Mouse (Mus musculus) thymus, adult 2 months (tissue): Measurements from ENCODE around the gene Cldn2. TPM values are rescaled to one million over a fixed set of nuclear protein-coding genes. Genes with fewer than 3 reads are reported as not detected.

Experiments used
- DNase-seq: peaks from one replicate; pipeline ENCODE4 v3.0.0; 2021
- H3K27ac ChIP-seq: fragments of 200-500 bp; 2 replicates; pipeline ENCODE4 v1.5.1; 2012; ENCODE audit warnings: low read length, control low read depth; ENCODE audit not compliant: control insufficient read depth, insufficient read depth
- H3K27me3 ChIP-seq: fragments of 200-500 bp; 2 replicates; pipeline ENCODE4 v1.6.1; 2012; ENCODE audit warnings: mild to moderate bottlenecking, low read length, moderate library complexity, mixed read lengths; ENCODE audit not compliant: control insufficient read depth, insufficient read depth
- H3K36me3 ChIP-seq: fragments of 200-500 bp; 2 replicates; pipeline ENCODE4 v1.6.1; 2012; ENCODE audit warnings: mild to moderate bottlenecking, low read length, moderate library complexity; ENCODE audit not compliant: control insufficient read depth, insufficient read depth
- H3K4me1 ChIP-seq: fragments of 200-500 bp; replicated peaks from 2 replicates; pipeline ENCODE4 v1.6.1; 2012; ENCODE audit warnings: low read length; ENCODE audit not compliant: control insufficient read depth, insufficient read depth
- H3K4me3 ChIP-seq: fragments of 200-500 bp; 2 replicates; pipeline ENCODE4 v1.5.1; 2012; ENCODE audit warnings: mild to moderate bottlenecking, low read length, control low read depth, moderate library complexity; ENCODE audit not compliant: control insufficient read depth, insufficient read depth
- CTCF ChIP-seq: fragments of 200-500 bp; IDR thresholded peaks from 2 replicates; pipeline ENCODE4 v1.5.1; 2012; ENCODE audit warnings: mild to moderate bottlenecking, control low read depth, low read length, moderate library complexity, borderline replicate concordance; ENCODE audit not compliant: control insufficient read depth, poor library complexity, insufficient read depth; ENCODE audit errors: extremely low read depth
- POLR2A ChIP-seq: fragments of 200-500 bp; IDR thresholded peaks from 2 replicates; pipeline ENCODE4 v1.6.1; 2012; ENCODE audit warnings: mild to moderate bottlenecking, low read length, control low read depth, moderate library complexity; ENCODE audit not compliant: control insufficient read depth, poor library complexity, insufficient read depth; ENCODE audit errors: extremely low read depth
- WGBS: fragments of 180-500 bp; shearing (Covaris S2); methylation state at CpG from one replicate; pipeline ENCODE4 v1.1.7; 2018; 5-methylcytosine and 5-hydroxymethylcytosine counted together
- polyA plus RNA-seq: library from polyadenylated mRNA; depleted of rRNA; stranded (reverse); fragments of >200 nt; gene quantifications from 2 replicates; pipeline ENCODE4 v1.2.3, GENCODE M21; 2012

Gene Cldn2
- polyA plus RNA-seq, 1 experiment = 0.28 TPM

- 95% methylated on average over 6 of the region's 6 CpGs for WGBS
- Histone ChIP-seq H3K4me1 (no peaks in the 10 kb centered on the region), H3K27ac (no peak within 1 kb of the TSS), H3K27me3 (no peaks in the 10 kb centered on the region), H3K4me3 (no peak within 1 kb of the TSS), H3K36me3 (no peaks in the 10 kb centered on the region)
- no peak for DNase-seq
- TF ChIP-seq POLR2A (no peak), CTCF (no peak)
Observed at GRCm38 (mm10) chrX:139782278-139783044, 18.2 kb upstream of the Cldn2 start, which contains the start of gene Ripply1. TSS of gene Ripply1 (minus strand) at chrX:139782353.

GRCm38 (mm10) chrX:139783045-139783422, 17.6 kb upstream of the Cldn2 start:
- TF ChIP-seq CTCF = no peak
- TF ChIP-seq POLR2A = no peak
- H3K4me3 ChIP-seq = no peak overlapping the region
- H3K4me1 ChIP-seq = no peaks in the 10 kb centered on the region
- no peak for DNase-seq
- H3K27ac ChIP-seq = no peak overlapping the region
- H3K27me3 ChIP-seq = no peaks in the 10 kb centered on the region
- WGBS = 92% methylated on average over 3 of the region's 3 CpGs
- H3K36me3 ChIP-seq = no peaks in the 10 kb centered on the region

- DNase-seq = no peak
- Histone ChIP-seq H3K27me3 (no peaks in the 10 kb centered on the region), H3K27ac (no peak overlapping the region), H3K36me3 (no peaks in the 10 kb centered on the region), H3K4me1 (no peaks in the 10 kb centered on the region), H3K4me3 (no peak overlapping the region)
- 13% methylated on average over 1 of the region's 1 CpGs for WGBS
- no peak for TF ChIP-seq POLR2A
- no peak for TF ChIP-seq CTCF
Observed at GRCm38 (mm10) chrX:139785764-139786163, 14.9 kb upstream of the Cldn2 start.

GRCm38 (mm10) chrX:139794072-139794845, 6.4 kb upstream of the Cldn2 start:
- TF ChIP-seq CTCF = no peak
- Histone ChIP-seq H3K36me3 (no peaks in the 10 kb centered on the region), H3K27ac (no peak overlapping the region), H3K4me1 (no peaks in the 10 kb centered on the region; the same call in none of the 2 replicates), H3K4me3 (no peak overlapping the region), H3K27me3 (no peaks in the 10 kb centered on the region)
- WGBS = 94% methylated on average over 7 of the region's 7 CpGs
- DNase-seq = no peak

GRCm38 (mm10) chrX:139796037-139796436, 4.6 kb upstream of the Cldn2 start:
- H3K4me3 ChIP-seq = no peak overlapping the region
- no peak for DNase-seq
- TF ChIP-seq POLR2A (no peak), CTCF (no peak)
- H3K4me1 ChIP-seq = no peaks in the 10 kb centered on the region; the same call in none of the 2 replicates
- 41% methylated on average over 6 of the region's 6 CpGs for WGBS
- no peaks in the 10 kb centered on the region for H3K36me3 ChIP-seq
- no peak overlapping the region for H3K27ac ChIP-seq
- no peaks in the 10 kb centered on the region for H3K27me3 ChIP-seq

GRCm38 (mm10) chrX:139797875-139798274, 2.8 kb upstream of the Cldn2 start:
- Histone ChIP-seq H3K4me3 (no peak overlapping the region), H3K27ac (no peak overlapping the region), H3K36me3 (no peaks in the 10 kb centered on the region), H3K27me3 (no peaks in the 10 kb centered on the region), H3K4me1 (no peaks in the 10 kb centered on the region; the same call in none of the 2 replicates)
- TF ChIP-seq POLR2A (no peak), CTCF (no peak)
- peak; percentile 2 for DNase-seq
- 10% methylated on average over 9 of the region's 9 CpGs for WGBS

GRCm38 (mm10) chrX:139799953-139800352, 675 bp upstream of the Cldn2 start:
- TF ChIP-seq POLR2A = no peak
- TF ChIP-seq CTCF = no peak
- no peaks in the 10 kb centered on the region for H3K27me3 ChIP-seq
- no peak overlapping the region for H3K27ac ChIP-seq
- no peaks in the 10 kb centered on the region; the same call in none of the 2 replicates for H3K4me1 ChIP-seq
- WGBS = 98% methylated on average over 3 of the region's 3 CpGs
- DNase-seq = no peak
- no peaks in the 10 kb centered on the region for H3K36me3 ChIP-seq
- no peak overlapping the region for H3K4me3 ChIP-seq
